Mouse (Mus musculus) urinary bladder, adult 18-20 months (tissue): ENCODE results near the gene Prf1.

ENCODE experiments used
- DNase-seq, 2 experiments: peaks; one replicate each; pipeline ENCODE4 v3.0.0; 2022; ENCODE audit warnings: low spot score in 2 of 2, mixed read lengths in 2 of 2

Prf1 gene

DNA sequence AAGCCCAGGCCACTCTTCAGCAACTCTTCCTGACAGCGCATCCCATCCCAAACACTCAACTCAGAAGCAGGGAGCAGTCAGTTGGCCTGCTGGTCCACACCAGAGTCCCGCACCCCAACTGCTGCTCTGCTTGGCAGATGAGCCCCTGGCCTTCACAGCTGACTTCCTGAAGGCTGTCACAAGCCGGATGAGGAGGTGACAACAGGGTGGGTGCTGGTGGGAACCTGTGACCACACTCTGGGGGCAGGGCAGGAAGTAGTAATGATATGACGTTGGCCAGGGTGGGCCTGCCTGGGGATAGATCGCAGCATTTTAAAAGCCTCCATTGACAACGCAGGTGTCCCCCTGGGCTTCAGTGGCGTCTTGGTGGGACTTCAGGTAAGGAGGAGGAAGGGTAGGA lies at the start of gene Prf1:
TSS of gene Prf1 (plus strand) at position 357 of the 400 bp plus-strand sequence.
- no peak for DNase-seq

DNA sequence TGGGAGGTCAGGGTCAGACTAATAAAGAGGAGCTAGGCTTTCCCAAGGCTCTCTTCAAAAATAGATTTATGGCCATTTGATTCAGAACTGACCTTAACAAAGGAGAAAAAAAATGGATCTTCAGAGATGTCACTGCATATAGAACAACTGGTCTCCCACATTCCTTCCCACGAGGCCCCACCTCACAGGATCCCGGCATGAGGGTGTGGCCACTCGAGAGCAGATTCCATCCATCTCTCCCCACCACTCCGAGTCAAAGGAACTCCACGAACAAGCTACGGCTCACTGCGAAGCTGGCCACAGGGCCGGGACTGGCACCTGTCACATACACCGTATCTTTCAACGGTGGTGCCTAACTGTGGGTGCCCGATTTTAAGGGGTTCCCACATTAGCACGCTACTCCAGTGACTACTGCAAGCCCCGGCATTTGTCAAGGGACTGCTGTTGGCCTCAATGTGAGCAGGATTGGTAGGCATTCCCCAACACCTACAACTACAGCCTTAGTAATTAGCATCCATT lies 49.0 kb upstream of the Prf1 start:
- DNase-seq: no peak

DNA sequence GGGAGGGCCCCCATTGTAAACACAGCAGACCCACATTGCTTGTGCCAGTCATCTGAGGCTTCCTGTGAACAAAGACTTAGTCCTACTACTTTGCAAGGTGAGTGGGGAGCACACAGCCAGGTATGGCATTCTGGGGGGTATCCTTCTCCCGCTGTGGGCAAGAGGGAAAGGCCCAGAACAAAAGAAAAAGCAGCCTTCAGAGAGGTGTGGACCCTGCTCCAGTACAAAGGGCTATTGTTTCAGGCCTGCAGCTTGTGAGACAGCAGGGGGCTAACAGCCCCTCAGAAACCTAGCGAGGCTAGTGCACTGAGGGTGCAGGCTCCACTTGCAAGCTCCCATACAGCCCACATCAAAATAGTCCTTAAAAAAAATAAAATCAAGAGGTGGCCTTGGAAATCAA lies 47.7 kb upstream of the Prf1 start:
- no peak for DNase-seq

DNA sequence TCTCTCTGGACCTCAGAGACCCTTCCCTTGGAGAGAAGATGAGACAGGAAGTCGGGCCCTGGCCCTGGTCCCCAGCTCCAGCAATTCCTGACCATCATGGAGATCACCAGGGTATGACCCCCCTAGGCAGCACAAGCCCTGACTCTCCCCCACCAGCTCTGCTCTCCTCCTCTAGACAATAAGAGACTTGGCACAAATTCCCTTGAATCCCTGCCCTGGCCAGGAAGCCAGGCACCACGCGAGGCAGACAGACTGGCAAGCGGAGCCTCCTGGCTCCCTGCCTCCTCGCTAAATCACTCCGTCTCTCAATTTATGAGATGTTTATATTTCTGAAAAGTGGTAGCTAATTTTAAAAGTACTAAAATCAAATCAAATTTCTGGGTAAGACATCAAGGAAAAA lies 42.9 kb upstream of the Prf1 start:
- peak in 1 of 2 experiments; percentile 11 for DNase-seq

DNA sequence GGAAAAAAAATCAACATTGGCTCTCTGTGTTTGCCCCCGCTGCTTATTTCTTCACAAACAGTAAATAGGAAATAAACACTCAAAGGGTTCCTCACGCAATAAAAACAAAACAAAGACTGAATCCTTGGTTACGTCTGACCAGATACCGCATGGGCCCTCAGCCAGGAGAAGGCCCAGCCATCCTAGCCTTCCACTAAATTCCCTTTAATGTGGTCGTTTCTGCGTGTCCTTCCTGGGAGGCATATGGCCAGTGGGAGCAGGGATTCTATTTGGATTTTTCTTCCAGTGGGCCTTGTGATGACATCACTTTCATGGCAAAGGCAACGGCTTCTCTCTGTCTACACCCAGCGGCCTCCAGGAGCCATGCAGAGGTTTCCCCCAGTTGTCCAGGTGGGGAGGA lies 42.4 kb upstream of the Prf1 start:
- DNase-seq: no peak

DNA sequence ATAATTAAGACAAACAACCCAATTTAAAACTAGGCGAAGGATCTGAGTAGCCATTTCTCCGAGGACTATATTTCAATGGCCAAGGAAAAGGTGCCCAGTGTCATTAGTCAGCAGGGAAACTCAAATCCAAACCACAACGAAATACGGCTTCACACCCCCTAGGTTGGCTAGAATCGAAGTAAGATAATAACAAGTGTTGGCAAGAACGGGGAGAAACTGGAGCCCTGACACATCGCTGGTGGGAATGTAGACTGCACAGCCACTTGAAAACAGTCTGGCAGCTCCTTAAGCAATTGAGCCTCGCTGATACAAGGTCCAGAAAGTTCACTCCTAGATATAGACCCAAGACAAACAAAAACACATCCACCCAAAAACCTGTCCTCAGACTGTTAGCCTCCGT lies 41.0 kb upstream of the Prf1 start:
- DNase-seq: no peak

DNA sequence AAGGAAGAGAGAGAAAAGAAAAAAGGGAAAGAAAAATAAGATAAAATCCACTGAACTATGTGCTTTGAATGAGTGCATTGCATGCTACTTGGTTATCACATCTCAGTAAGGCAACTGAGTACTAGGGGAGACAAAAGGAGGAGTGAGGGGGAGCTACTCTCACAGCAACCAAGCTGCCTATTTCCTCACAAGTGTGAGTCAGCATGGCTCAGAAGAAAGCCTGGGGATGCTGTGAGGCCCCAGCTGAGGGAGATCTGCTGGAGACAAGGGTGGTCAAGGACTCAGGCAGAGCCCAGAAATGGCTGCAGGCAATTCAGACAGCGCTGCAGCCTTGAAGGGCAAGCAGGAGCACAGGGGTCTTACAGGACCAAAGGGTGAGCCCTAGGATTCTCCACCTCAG lies 39.5 kb upstream of the Prf1 start:
- DNase-seq: no peak

DNA sequence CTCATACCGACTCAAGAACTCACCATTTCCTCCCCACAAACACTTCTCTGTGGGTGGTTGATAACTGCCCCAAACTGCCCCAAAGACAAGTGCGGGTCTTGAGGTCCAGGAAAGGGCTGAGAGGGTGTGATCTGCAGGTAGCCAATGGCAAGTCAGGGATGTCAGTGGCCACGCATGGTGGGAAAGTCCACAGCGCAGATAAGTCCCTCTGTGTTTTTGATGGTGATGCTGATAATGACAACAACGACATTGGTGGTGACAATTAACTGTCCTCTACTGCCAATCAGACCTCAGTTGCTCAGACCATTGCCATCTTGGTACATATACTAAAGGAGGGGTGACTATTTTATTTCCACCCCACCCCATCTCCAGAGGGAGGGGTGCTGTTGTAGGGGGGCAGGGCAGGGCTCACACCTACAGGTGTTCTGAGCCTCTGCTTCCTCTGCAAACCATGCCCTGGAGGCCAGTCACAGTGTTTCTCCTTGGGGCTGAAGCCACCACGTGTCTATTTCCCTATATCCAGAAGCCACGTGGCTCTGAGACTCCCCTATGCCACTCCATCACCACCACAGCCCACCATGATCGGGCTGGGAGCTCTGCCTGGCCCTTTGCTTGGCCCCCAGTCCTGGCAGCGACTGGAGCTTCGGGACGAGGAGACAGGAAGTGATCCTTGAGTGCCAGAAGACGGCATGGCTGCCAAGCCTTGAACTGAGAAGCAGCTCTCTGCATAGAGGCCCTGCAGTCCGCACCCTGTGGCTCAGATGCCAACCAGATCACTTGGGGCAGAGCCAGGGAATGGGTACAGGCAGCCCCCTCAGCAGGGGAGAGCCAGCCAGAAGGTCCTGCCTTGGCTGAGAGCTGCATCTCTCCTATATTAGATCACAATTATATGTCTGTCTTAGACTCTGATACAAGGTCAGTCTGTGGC lies 36.1 kb upstream of the Prf1 start:
- no peak for DNase-seq

DNA sequence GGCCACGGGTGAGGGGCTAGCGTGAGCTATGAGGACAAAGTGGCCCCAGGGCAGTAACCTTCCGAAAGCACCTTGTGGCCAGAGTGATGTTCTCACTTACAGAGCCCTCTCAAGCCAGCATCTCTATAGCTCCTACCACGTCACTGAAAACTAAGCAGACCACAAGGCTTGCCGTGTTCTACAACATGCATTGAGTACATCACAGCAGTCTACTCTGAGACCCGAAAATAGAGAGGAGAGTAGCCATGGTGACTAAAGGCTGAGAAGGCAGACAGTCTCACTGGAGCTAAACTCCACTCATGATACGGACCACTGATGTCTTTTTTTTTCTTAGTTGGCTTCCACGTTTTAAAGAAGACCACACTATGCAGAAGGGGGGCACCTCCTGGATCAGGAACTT lies 34.0 kb upstream of the Prf1 start:
- no peak for DNase-seq

DNA sequence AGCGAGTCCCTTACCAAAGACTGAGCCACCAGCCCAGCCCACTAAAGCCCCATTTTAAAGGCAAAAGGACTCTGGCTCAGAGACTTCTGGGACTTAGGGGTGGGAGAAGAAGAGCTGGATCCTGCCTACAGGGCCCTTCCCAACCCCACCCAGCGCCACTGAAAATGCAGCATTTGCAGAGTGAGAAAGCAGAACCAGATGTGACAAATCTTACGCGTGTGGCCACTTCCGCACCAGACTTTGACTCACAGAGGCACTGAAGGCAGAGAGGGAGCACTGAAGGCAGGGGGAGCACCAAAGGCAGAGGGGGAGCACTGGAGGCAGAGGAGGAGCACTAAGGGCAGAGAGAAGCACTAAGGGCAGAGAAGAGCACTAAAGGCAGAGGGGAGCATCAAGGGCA lies 30.3 kb upstream of the Prf1 start:
- DNase-seq: no peak

DNA sequence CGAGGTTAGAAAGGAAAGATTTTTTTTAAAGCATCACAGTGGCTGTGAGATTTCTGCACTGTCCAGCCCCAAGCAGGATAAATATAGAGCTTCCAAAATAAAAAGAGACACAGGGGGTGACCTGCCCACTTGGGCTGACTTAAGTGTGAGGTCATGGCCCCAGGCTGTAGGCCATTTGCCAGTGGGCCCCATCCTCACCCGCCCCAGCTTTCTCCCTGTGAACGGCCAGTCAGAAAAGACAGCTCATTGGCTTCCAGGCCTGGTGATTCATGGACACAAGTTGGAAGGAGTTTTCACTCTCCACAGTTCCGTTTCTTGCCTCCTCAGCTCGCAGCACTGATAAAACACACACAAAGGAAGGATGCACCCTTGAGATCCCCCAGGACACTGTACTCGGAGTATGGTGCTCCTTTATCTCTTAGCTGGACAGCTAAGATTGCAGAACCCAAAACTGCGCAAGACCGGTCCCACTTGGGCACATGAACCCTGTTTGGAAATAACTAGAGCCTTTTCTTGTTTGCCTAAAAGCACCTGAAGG lies 25.5 kb upstream of the Prf1 start:
- no peak for DNase-seq

DNA sequence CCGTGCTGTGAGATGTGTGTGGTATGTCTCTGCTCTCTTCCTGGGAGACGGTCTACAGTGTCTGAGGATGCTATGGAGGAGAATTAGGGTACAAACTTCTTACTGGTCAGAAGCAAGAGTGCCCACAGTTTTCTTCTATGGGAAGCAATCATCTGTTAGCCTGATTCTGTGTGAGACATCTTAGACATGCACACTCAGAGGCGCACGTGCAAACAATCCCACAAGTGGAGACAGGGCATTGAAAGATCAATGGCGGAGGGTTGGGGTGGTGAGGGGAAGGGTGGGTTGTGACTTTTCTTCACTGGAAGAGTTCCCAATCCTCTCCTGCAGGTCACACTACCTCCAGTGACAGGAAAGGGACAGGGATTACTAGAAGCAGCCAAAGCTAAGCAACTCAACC lies 25.0 kb upstream of the Prf1 start:
- no peak for DNase-seq

DNA sequence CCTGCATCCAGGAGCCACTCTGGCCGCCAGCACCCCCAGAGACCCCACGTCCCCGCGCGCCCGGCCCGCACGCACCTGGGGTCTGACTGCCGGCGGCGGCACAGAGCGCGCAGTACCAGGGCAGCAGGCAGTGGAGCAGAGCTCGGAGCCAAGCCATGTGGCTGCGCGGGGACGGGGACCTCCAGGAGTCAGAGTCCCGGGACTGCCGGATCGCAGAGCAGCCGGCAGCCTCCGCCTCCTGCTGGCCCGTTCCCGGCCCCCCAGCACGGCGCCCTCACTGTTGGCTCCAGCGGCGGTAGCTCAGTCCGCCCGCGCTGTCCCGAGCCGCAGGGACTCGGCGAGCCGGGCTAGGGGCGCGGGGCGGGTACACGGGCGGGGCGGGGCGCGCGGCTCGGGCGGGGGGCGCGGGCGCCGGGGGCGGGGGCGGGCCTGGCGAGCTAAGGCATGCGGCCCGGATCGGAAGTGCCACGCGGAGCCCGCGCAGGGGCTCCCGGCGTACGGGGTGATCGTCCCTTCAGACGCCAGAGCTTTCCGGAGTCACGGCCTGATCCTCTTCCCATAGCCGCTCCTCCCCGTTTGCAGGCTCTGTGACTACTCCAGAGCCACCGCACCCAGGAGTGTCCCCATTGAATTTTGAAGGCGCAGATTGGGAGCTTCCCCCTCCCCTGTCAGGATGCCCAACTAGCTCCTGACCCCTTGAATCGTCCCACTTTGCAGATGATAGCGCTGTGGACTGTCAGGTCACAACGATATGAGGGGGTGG lies 24.4 kb upstream of the Prf1 start, which contains the start of gene Adamts14:
TSS of gene Adamts14 (minus strand) at position 358 of the 763 bp plus-strand sequence.
- no peak for DNase-seq

DNA sequence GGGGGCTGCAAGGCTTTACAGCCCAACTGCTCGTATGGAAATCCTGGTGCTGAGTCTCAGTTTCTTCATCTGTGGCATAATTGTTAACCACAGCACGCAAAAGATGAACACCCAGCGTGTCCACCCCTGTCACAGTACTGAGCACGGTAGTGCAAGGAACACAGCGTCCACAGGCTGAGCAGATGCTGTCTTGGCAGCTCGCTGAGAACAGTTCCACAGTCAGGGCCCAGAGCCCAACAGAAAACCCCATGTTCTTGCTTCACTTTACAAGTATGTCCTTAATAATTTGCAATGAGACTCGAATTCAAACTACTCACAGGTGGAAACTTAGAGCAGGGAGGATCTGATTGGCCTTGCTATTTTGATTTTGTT lies 23.8 kb upstream of the Prf1 start:
- no peak for DNase-seq

DNA sequence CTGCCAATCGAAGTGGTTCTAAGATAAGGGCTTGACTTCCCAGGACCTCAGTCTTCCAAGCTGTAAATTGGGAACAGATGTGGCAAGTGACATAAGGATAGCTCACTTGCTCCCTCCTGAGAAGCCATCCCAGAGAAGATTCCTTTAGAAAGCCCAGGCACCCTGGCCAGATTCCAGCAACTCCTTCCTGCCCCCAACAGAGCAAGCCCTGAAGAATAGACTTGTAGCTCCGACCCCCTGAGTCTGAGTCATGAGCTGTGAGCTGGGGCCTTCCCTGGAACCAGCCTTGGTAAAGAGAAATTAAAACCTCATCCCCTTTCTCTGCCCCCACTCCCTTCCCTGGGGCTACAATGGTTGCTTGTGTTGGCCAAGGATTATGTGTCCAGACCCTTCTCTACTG lies 23.1 kb upstream of the Prf1 start:
- DNase-seq: no peak

DNA sequence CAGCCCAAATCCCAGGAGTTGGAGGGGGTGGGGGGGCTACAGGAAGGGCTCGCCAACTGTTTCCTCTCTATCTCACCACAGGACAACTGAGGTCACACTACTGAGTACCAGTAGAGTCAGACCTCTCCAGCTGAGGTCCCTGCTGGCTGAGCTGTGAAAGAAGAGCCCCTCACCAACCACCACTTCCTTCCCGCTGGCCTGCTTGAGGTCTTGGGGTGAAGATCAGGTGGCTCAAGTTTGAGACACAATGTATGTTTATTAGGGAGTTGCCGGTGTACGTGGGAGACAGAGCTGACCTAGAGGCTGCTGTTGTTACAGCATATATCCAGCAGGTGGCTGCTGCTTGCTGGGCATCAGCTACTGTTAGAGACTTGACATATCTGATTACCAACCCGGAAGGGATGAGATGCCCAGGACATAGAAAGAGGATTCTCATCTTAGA lies 21.9 kb upstream of the Prf1 start:
- DNase-seq: no peak

DNA sequence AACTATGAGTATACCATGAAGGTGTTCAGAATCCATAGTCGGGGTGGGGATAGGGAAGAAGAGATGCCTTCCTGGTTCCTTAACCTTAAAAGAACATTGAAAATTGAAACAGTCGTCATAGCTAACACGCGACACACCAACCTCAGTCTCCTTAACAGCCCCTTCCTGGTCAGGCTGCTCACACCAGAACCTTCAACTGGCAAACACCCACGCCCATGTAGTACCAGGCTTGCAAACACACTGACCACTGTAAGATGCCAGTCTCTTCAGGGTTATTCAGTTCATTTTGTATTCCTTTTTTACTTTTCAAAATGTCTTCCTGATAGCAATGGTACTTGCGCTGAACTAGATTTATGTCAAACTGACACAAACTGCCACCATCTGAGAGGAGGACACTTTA lies 20.6 kb upstream of the Prf1 start:
- DNase-seq: no peak

DNA sequence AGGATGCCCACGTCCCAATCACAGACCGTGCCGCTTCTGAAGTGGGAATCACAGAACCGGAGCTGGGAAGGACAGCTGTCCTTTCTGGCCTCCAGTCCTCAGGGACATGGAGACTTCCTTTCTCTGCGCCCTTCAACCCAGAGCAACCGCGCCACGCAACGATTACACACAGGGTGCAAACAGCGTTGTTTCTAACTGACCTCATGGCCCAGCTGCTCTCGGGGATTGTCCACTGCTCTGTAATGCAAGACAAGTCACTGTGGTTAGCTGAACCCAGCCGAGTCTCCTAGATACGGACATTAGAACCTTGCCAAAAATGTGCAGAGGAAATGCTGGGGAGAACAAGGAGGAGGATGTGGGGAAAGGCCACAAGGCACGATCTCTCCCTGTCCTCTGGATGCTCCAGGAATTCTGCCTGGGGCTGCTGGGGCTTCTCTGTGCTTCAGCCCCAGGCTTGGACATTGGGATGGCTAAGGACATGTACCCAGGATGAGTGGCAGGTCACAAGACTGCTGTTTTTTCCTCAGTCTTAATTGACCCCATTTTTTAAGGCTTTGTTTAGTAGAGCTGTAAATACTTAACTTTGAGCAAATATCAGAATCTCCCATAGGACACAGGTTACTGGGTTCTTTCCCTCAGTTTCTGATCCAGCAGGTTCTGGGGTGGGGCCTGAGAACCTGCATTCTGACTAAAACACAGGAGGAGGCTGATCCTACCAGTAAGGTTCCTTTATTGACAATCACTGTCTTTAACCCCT lies 19.5 kb upstream of the Prf1 start:
- peak in 1 of 2 experiments; percentile 27 for DNase-seq

DNA sequence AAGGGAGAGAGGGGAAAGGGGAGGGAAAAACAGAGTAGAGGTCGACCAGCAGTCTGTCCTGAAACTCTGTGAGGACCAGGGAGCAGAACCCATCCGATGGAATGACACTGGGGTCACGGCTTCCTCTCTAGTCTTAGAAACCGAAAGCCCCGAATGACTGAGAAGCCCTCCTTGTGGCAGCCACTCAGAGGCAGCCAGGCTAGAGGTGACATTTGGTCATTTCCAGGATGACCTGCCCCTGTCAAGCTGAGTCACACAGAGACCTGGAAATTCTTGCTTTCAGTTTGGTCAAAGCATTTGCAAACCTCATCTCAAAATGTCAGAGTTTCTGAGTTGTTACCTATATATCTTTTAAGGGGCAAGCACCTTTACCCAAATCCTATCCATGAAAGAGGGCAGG lies 16.5 kb upstream of the Prf1 start:
- no peak for DNase-seq

DNA sequence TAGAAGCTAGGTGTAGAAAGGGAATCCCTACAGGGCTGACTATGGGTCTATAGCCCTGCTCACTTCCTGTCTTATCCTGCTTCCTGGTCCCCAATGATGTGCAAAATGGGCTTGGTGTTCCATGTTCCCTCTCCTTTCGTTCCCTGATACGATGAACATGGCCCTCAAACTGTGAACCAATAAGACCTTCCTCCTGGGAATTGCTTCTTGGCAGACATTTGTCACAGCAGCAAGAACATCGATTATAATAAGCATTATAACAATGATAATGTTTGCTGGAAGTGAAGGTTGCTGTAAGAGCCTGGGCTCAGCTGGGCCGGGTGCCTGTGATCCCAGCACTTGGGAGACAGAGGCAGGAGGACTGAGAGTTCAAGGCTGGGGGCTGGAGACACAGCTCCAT lies 13.3 kb upstream of the Prf1 start:
- DNase-seq: no peak

DNA sequence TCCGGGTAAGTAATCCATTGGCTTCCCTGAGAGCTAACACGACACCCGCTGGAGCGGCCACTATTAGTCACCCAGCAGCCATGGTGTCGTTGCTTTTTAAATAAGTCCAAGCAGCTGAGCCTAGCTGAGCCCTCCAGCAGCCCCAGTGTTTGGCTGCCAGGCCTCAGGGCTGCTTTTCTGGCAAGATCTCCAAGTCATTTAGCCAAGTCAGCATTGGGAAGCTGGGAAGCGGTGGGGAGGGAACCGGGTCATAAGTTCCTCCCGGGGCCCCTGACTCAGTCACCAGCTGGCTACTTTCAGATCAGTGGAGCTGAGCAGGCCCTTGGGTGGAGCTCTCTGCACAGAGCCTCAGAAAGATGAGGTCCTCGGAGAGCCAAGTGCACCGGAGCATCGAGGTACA lies 12.4 kb upstream of the Prf1 start:
- DNase-seq: peak in 1 of 2 experiments; percentile 58

DNA sequence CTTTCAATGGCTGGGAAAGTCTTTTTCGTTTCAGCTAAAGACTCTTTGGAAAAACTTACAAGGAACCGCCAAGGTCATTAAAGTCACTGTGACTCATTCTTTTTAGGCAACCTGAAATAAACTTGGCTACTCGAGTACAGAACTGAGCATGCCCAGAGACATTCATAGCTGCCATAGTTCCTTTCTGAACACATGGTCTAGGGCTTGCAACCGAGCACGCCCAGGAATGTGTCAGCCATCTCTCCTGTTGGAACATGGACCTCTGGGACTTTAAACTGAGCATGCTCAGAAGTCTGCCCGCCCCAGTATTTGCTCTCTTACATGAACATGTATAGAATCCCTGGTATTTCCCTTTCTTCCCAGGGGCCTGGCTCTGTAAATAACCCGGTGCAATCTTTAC lies 11.4 kb upstream of the Prf1 start:
- no peak for DNase-seq
